Mouse (Mus musculus): ENCODE results near the gene Pear1. TPM values are rescaled to one million over a fixed set of nuclear protein-coding genes. Genes with fewer than 3 reads are reported as not detected.

The Pear1 gene
- polyA plus RNA-seq, 1 experiment from 2014 or later = 31.6 TPM

DNA sequence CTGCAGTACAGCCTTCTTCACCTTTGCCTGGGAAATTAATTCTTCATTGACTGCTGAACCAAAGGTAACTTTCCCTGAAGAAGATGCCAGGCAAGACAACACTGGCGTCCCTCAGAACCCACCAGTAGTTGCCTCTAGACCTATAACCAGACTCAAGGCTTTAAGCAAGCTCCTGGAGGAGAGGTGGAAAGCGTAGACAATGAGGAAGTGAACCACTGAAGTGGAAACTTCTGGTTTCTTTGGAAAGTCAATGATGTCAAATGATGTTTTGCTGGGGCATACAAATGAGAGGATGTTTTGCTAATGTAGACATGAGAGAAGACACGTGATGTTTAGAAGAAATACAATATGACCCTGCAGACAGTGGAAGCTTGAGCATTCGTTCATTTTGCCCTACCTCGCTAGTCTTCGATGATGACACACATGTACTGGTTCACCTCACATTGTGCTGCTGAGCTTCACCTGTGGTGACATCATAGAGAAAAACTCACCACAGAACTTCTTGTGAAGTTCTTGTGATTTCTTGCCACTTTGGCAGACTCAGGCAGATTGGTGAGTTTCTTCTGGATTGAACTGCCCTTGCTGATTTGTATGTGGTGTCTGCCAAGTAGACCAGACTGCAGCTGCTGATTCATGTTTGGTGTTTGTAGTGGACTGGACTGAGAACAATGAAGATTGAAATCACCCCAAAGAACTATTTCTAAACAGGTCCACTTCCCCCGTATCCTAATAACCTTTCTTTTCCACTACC, 8.2 kb upstream of the Pear1 start:
- H3K4me2 ChIP-seq (ENCODE audit: low read length) = no peak overlapping the region
- no peaks in the 10 kb centered on the region for H3K36me3 ChIP-seq (ENCODE audit: insufficient read depth, low read length)
- no peak overlapping the region for H3K9ac ChIP-seq (ENCODE audit: low read depth, low read length)
- 80% methylated on average over 7 of the region's 7 CpGs for WGBS
- no peaks in the 10 kb centered on the region for H3K9me3 ChIP-seq (replicated peaks; ENCODE audit: low read length)
- DNase-seq (ENCODE audit: low spot score) (no peak), ATAC-seq (replicated peaks; ENCODE audit: low FRiP score, low read depth) (no peak)
- no peak overlapping the region for H3K27ac ChIP-seq
- TF ChIP-seq CTCF (IDR thresholded peaks at IDR 0.05; ENCODE audit: low read depth) = no peak
- H3K27me3 ChIP-seq (ENCODE audit: insufficient read depth, low read length) = no peaks in the 10 kb centered on the region
- no peak overlapping the region for H3K4me3 ChIP-seq (replicated peaks; ENCODE audit: low read depth, low read length)
- H3K4me1 ChIP-seq (replicated peaks; ENCODE audit: insufficient read depth, low read length) = no peaks in the 10 kb centered on the region

DNA sequence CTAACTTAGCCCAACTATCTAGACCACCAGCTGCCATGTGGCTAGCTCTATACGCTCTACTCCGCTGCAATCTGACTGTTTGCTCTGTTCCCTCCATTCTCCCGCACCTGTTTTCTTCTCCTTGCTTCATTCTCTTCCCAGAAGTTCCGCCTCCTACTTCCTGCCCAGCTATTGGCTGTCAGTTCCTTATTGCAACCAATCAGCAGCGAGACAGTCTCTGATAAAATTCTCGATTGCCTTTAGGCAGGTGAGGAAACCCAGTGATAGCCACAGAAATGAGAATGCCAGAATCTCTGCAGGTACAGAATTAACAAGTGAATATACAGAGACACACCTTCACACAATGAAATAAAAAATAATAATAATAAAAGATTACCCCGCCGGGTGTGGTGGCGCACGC, 4.9 kb upstream of the Pear1 start:
- Histone ChIP-seq H3K4me2 (ENCODE audit: low read length) (no peak overlapping the region), H3K9me3 (replicated peaks; ENCODE audit: low read length) (no peaks in the 10 kb centered on the region), H3K36me3 (ENCODE audit: insufficient read depth, low read length) (no peaks in the 10 kb centered on the region), H3K4me3 (replicated peaks; ENCODE audit: low read depth, low read length) (no peak overlapping the region), H3K27me3 (ENCODE audit: insufficient read depth, low read length) (no peaks in the 10 kb centered on the region), H3K4me1 (replicated peaks; ENCODE audit: insufficient read depth, low read length) (no peaks in the 10 kb centered on the region), H3K27ac (no peak overlapping the region), H3K9ac (ENCODE audit: low read depth, low read length) (no peak overlapping the region)
- DNase-seq (ENCODE audit: low spot score) (no peak), ATAC-seq (replicated peaks; ENCODE audit: low FRiP score, low read depth) (no peak)
- no peak for TF ChIP-seq CTCF (IDR thresholded peaks at IDR 0.05; ENCODE audit: low read depth)
- WGBS = 53% methylated on average over 10 of the region's 10 CpGs

DNA sequence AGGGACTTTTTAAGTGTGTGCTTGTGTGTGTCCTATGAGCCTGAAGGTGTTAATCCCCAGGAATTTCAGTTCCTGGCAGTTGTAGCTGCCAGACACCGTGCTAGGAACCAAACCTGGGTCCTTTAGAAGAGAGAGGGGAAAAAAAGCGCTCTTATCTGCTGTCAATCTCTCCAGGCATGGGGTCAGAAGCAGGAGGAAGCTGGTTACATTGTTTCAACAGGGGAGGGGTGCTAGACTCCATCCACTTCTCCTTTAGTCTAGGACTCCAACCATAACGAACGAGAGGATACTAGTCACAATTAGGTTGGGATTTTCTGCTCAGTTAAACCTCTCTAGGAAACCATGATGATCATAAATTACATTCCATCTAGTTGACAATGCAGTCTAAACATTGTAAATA, 4.3 kb upstream of the Pear1 start:
- H3K36me3 ChIP-seq (ENCODE audit: insufficient read depth, low read length) = no peaks in the 10 kb centered on the region
- TF ChIP-seq CTCF (IDR thresholded peaks at IDR 0.05; ENCODE audit: low read depth) = no peak
- no peak overlapping the region for H3K4me3 ChIP-seq (replicated peaks; ENCODE audit: low read depth, low read length)
- H3K4me2 ChIP-seq (ENCODE audit: low read length) = no peak overlapping the region
- H3K27me3 ChIP-seq (ENCODE audit: insufficient read depth, low read length) = no peaks in the 10 kb centered on the region
- H3K9me3 ChIP-seq (replicated peaks; ENCODE audit: low read length) = no peaks in the 10 kb centered on the region
- H3K27ac ChIP-seq = no peak overlapping the region
- H3K9ac ChIP-seq (ENCODE audit: low read depth, low read length) = no peak overlapping the region
- 32% methylated on average over 4 of the region's 4 CpGs for WGBS
- ATAC-seq (replicated peaks; ENCODE audit: low FRiP score, low read depth) (no peak), DNase-seq (ENCODE audit: low spot score) (no peak)
- H3K4me1 ChIP-seq (replicated peaks; ENCODE audit: insufficient read depth, low read length) = no peaks in the 10 kb centered on the region

DNA sequence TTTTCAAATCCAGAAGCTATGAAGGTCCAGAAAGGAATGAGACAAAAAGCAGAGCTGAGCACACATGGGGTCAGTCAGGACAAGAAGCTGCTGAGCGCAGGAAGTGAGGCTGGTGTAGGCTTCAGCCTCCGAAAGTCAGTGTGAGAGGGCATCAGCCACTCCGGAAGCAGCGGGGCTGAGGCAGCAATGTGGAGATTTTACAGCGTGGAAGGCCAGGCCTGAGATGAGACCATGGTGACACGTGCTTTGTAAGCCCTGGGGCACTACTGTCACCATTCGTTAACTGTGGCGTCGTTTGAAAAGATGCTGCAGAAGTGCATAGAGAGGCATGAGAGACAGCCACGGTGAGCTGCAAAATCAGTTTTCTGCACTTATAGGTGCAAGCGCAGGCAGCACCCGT, 5.9 kb downstream of the Pear1 start:
- no peak for DNase-seq (ENCODE audit: low spot score)
- no peak overlapping the region for H3K4me3 ChIP-seq (replicated peaks; ENCODE audit: low read depth, low read length)
- H3K27me3 ChIP-seq (ENCODE audit: insufficient read depth, low read length) = no peaks in the 10 kb centered on the region
- no peak overlapping the region for H3K4me2 ChIP-seq (ENCODE audit: low read length)
- H3K4me1 ChIP-seq (replicated peaks; ENCODE audit: insufficient read depth, low read length) = no peaks in the 10 kb centered on the region
- no peaks in the 10 kb centered on the region for H3K36me3 ChIP-seq (ENCODE audit: insufficient read depth, low read length)
- no peak overlapping the region for H3K9ac ChIP-seq (ENCODE audit: low read depth, low read length)
- TF ChIP-seq CTCF (IDR thresholded peaks at IDR 0.05; ENCODE audit: low read depth) = no peak
- no peaks in the 10 kb centered on the region for H3K9me3 ChIP-seq (replicated peaks; ENCODE audit: low read length)
- 72% methylated on average over 12 of the region's 12 CpGs for WGBS
- no peak for ATAC-seq (replicated peaks; ENCODE audit: low FRiP score, low read depth)
- H3K27ac ChIP-seq = no peak overlapping the region

DNA sequence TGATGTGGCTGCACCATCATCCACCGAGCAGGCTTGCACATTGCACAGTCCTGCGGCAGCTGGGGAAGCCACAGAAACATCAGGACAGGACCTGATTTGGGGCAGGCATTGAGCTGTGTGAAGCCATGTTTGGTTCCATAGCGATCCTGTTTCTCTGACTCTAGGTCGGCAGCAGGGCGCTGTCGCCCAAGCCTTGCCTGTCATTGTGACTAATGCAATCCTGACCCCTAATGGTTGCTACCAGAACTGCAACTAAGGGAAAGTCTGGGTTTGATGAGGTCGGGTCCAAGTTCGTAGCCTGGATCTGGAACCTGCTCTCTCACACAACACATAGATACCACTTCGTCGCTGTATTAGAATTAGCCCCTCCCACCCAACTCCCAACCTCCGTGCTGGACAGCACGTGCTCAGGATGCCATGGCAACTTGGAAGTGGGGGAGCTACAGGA, 7.4 kb downstream of the Pear1 start:
- no peak overlapping the region for H3K4me2 ChIP-seq (ENCODE audit: low read length)
- H3K36me3 ChIP-seq (ENCODE audit: insufficient read depth, low read length) = no peaks in the 10 kb centered on the region
- H3K4me3 ChIP-seq (replicated peaks; ENCODE audit: low read depth, low read length) = no peak overlapping the region
- no peaks in the 10 kb centered on the region for H3K4me1 ChIP-seq (replicated peaks; ENCODE audit: insufficient read depth, low read length)
- ATAC-seq (replicated peaks; ENCODE audit: low FRiP score, low read depth) = peak; percentile 52
- peaks cover 7% of the 10 kb centered on the region; the same call in 1 of the 2 replicates for H3K27me3 ChIP-seq (ENCODE audit: insufficient read depth, low read length)
- peak; percentile 81 for DNase-seq (ENCODE audit: low spot score)
- no peak overlapping the region for H3K27ac ChIP-seq
- 7% methylated on average over 12 of the region's 12 CpGs for WGBS
- H3K9me3 ChIP-seq (replicated peaks; ENCODE audit: low read length) = no peaks in the 10 kb centered on the region
- peak; percentile 96 for TF ChIP-seq CTCF (IDR thresholded peaks at IDR 0.05; ENCODE audit: low read depth)
- no peak overlapping the region for H3K9ac ChIP-seq (ENCODE audit: low read depth, low read length)

DNA sequence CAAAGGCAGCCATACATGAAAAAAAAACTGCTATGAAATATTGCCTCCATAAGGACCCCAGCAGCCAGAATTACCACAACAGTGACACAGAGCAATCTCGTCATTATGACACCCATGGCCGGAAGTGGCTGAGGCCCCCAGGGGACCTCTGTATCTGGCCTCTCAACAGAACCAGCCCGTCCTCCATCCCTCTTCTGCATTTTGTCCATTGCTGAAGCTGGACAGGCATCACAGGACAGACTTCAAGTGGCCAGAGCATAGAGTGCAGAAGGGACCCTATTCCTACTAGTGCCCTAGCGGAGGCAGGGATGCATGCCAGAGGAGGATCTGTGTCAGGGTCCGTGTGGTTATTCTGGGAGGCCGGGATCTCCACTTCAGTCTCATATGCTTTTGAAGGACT, 7.9 kb downstream of the Pear1 start:
- ATAC-seq (replicated peaks; ENCODE audit: low FRiP score, low read depth) (no peak), DNase-seq (ENCODE audit: low spot score) (no peak)
- H3K36me3 ChIP-seq (ENCODE audit: insufficient read depth, low read length) = no peaks in the 10 kb centered on the region
- no peak for TF ChIP-seq CTCF (IDR thresholded peaks at IDR 0.05; ENCODE audit: low read depth)
- H3K4me3 ChIP-seq (replicated peaks; ENCODE audit: low read depth, low read length) = no peak overlapping the region
- peaks cover 8% of the 10 kb centered on the region; the same call in 1 of the 2 replicates for H3K27me3 ChIP-seq (ENCODE audit: insufficient read depth, low read length)
- H3K27ac ChIP-seq = no peak overlapping the region
- no peak overlapping the region for H3K4me2 ChIP-seq (ENCODE audit: low read length)
- no peak overlapping the region for H3K9ac ChIP-seq (ENCODE audit: low read depth, low read length)
- H3K4me1 ChIP-seq (replicated peaks; ENCODE audit: insufficient read depth, low read length) = no peaks in the 10 kb centered on the region
- WGBS = 58% methylated on average over 6 of the region's 6 CpGs
- H3K9me3 ChIP-seq (replicated peaks; ENCODE audit: low read length) = no peaks in the 10 kb centered on the region
